Mouse (Mus musculus) midbrain, embryonic 11.5 days (tissue): ENCODE results near the gene Suco. TPM values are rescaled to one million over a fixed set of nuclear protein-coding genes. Genes with fewer than 3 reads are reported as not detected.

ENCODE experiments used
- ATAC-seq: fragments of 200-750 bp; cut with Nextera tagmentation; 2 replicates; pipeline ENCODE4 v1.8.0; 2017; ENCODE audit warnings: moderate TSS enrichment, moderate library complexity; ENCODE audit not compliant: low FRiP score
- DNase-seq: peaks from one replicate; pipeline ENCODE4 v3.0.0; 2015; ENCODE audit warnings: low spot score; ENCODE audit errors: missing footprints
- H3K27ac ChIP-seq: fragments of 300-500 bp; sonication (generic); 2 replicates; pipeline ENCODE4 v1.5.1; 2014; ENCODE audit warnings: low read depth, low read length
- H3K27me3 ChIP-seq: fragments of 300-500 bp; sonication (generic); 2 replicates; pipeline ENCODE4 v1.6.1; 2014; ENCODE audit warnings: mild to moderate bottlenecking, low read length, moderate library complexity, mixed read lengths; ENCODE audit not compliant: control insufficient read depth, insufficient read depth
- H3K36me3 ChIP-seq: fragments of 300-500 bp; sonication (generic); 2 replicates; pipeline ENCODE4 v1.6.1; 2014; ENCODE audit warnings: mild to moderate bottlenecking, low read length, moderate library complexity, mixed read lengths; ENCODE audit not compliant: control insufficient read depth, insufficient read depth
- H3K4me1 ChIP-seq: fragments of 300-500 bp; sonication (generic); 2 replicates; pipeline ENCODE4 v1.6.1; 2014; ENCODE audit warnings: low read length; ENCODE audit not compliant: control insufficient read depth, insufficient read depth
- H3K4me2 ChIP-seq: fragments of 300-500 bp; sonication (generic); 2 replicates; pipeline ENCODE4 v1.6.1; 2014; ENCODE audit warnings: mild to moderate bottlenecking, moderate library complexity
- H3K4me3 ChIP-seq: fragments of 300-500 bp; sonication (generic); 2 replicates; pipeline ENCODE4 v1.5.1; 2014; ENCODE audit warnings: low read depth, low read length
- H3K9ac ChIP-seq: fragments of 300-500 bp; sonication (generic); 2 replicates; pipeline ENCODE4 v1.6.1; 2014; ENCODE audit warnings: low read length
- H3K9me3 ChIP-seq: fragments of 300-500 bp; sonication (generic); 2 replicates; pipeline ENCODE4 v1.6.1; 2016; ENCODE audit warnings: low read length; ENCODE audit not compliant: control insufficient read depth
- WGBS: fragments of 180-500 bp; shearing (Covaris S2); extraction: QIAGEN DNeasy Blood & Tissue Kit; methylation state at CpG from one replicate; pipeline ENCODE4 v1.1.7; 2014; 5-methylcytosine and 5-hydroxymethylcytosine counted together
- polyA plus RNA-seq: library from polyadenylated mRNA; unstranded; fragments of >200 nt; fragmentation: Nextera tagmentation; extraction: Ambion mirVana; gene quantifications from 2 replicates; pipeline ENCODE4 v1.2.1, GENCODE M21; 2014

Gene Suco
- polyA plus RNA-seq, 1 experiment from 2014 or later: 27.1 TPM

GRCm38 (mm10) chr1:161799791-161800190, 76.7 kb downstream of the Suco start:
- no peaks in the 10 kb centered on the region for H3K9me3 ChIP-seq
- no peak overlapping the region for H3K4me3 ChIP-seq
- ATAC-seq (no peak), DNase-seq (no peak)
- H3K27ac ChIP-seq: no peak overlapping the region
- no peaks in the 10 kb centered on the region for H3K4me1 ChIP-seq
- no peaks in the 10 kb centered on the region for H3K36me3 ChIP-seq
- H3K27me3 ChIP-seq: no peaks in the 10 kb centered on the region
- no peak overlapping the region for H3K9ac ChIP-seq
- H3K4me2 ChIP-seq: no peak overlapping the region

GRCm38 (mm10) chr1:161798866-161799265, 77.6 kb downstream of the Suco start:
- Histone ChIP-seq H3K4me1 (no peaks in the 10 kb centered on the region), H3K27me3 (no peaks in the 10 kb centered on the region), H3K4me2 (no peak overlapping the region), H3K27ac (no peak overlapping the region), H3K4me3 (no peak overlapping the region), H3K9ac (no peak overlapping the region), H3K36me3 (no peaks in the 10 kb centered on the region), H3K9me3 (no peaks in the 10 kb centered on the region)
- ATAC-seq: no peak
- WGBS: 94% methylated on average over 3 of the region's 3 CpGs
- DNase-seq: no peak

- 86% methylated on average over 10 of the region's 10 CpGs for WGBS
- ATAC-seq (no peak), DNase-seq (no peak)
- Histone ChIP-seq H3K36me3 (no peaks in the 10 kb centered on the region), H3K9me3 (no peaks in the 10 kb centered on the region), H3K4me3 (no peak overlapping the region), H3K9ac (no peak overlapping the region), H3K27me3 (no peaks in the 10 kb centered on the region), H3K4me1 (no peaks in the 10 kb centered on the region), H3K27ac (no peak overlapping the region), H3K4me2 (no peak overlapping the region)
Observed at GRCm38 (mm10) chr1:161794447-161795211, 81.9 kb downstream of the Suco start.

GRCm38 (mm10) chr1:161793321-161793720, 83.2 kb downstream of the Suco start:
- Histone ChIP-seq H3K9ac (no peak overlapping the region), H3K27ac (no peak overlapping the region), H3K4me3 (no peak overlapping the region), H3K4me1 (no peaks in the 10 kb centered on the region), H3K4me2 (no peak overlapping the region), H3K36me3 (no peaks in the 10 kb centered on the region), H3K27me3 (no peaks in the 10 kb centered on the region), H3K9me3 (no peaks in the 10 kb centered on the region)
- ATAC-seq (no peak), DNase-seq (no peak)
- 85% methylated on average over 3 of the region's 3 CpGs for WGBS

GRCm38 (mm10) chr1:161792687-161792969, 83.9 kb downstream of the Suco start:
- DNase-seq (no peak), ATAC-seq (no peak)
- no peaks in the 10 kb centered on the region for H3K9me3 ChIP-seq
- no peak overlapping the region for H3K9ac ChIP-seq
- no peak overlapping the region for H3K4me3 ChIP-seq
- H3K27me3 ChIP-seq: no peaks in the 10 kb centered on the region
- no peak overlapping the region for H3K4me2 ChIP-seq
- H3K4me1 ChIP-seq: no peaks in the 10 kb centered on the region
- no peak overlapping the region for H3K27ac ChIP-seq
- 95% methylated on average over 4 of the region's 4 CpGs for WGBS
- H3K36me3 ChIP-seq: no peaks in the 10 kb centered on the region

GRCm38 (mm10) chr1:161791854-161792686, 84.4 kb downstream of the Suco start:
- no peak overlapping the region for H3K4me3 ChIP-seq
- H3K4me1 ChIP-seq: no peaks in the 10 kb centered on the region
- WGBS: 89% methylated on average over 8 of the region's 8 CpGs
- H3K27ac ChIP-seq: no peak overlapping the region
- H3K9ac ChIP-seq: no peak overlapping the region
- ATAC-seq: no peak
- no peaks in the 10 kb centered on the region for H3K27me3 ChIP-seq
- DNase-seq: no peak
- no peak overlapping the region for H3K4me2 ChIP-seq
- H3K9me3 ChIP-seq: no peaks in the 10 kb centered on the region
- no peaks in the 10 kb centered on the region for H3K36me3 ChIP-seq

GRCm38 (mm10) chr1:161788339-161788738, 88.1 kb downstream of the Suco start, which contains the start of gene Fasl:
TSS of gene Fasl (minus strand) at chr1:161788495.
- ATAC-seq (no peak), DNase-seq (no peak)
- H3K4me1 ChIP-seq: no peaks in the 10 kb centered on the region
- no peaks in the 10 kb centered on the region for H3K9me3 ChIP-seq
- H3K27ac ChIP-seq: no peak within 1 kb of the TSS
- H3K9ac ChIP-seq: no peak within 1 kb of the TSS
- no peaks in the 10 kb centered on the region for H3K27me3 ChIP-seq
- no peaks in the 10 kb centered on the region for H3K36me3 ChIP-seq
- 86% methylated on average over 9 of the region's 9 CpGs for WGBS
- no peak within 1 kb of the TSS for H3K4me3 ChIP-seq
- H3K4me2 ChIP-seq: no peak within 1 kb of the TSS

GRCm38 (mm10) chr1:161782725-161783124, 93.8 kb downstream of the Suco start:
- H3K4me3 ChIP-seq: no peak overlapping the region
- no peaks in the 10 kb centered on the region for H3K27me3 ChIP-seq
- H3K9ac ChIP-seq: no peak overlapping the region
- DNase-seq (no peak), ATAC-seq (no peak)
- 75% methylated on average over 2 of the region's 2 CpGs for WGBS
- no peaks in the 10 kb centered on the region for H3K4me1 ChIP-seq
- H3K36me3 ChIP-seq: no peaks in the 10 kb centered on the region
- no peak overlapping the region for H3K4me2 ChIP-seq
- no peaks in the 10 kb centered on the region for H3K9me3 ChIP-seq
- H3K27ac ChIP-seq: no peak overlapping the region

- H3K27me3 ChIP-seq: no peaks in the 10 kb centered on the region
- H3K4me1 ChIP-seq: no peaks in the 10 kb centered on the region
- no peaks in the 10 kb centered on the region for H3K9me3 ChIP-seq
- no peak overlapping the region for H3K4me2 ChIP-seq
- no peaks in the 10 kb centered on the region for H3K36me3 ChIP-seq
- ATAC-seq: no peak
- H3K4me3 ChIP-seq: no peak overlapping the region
- no peak overlapping the region for H3K27ac ChIP-seq
- 91% methylated on average over 5 of the region's 5 CpGs for WGBS
- no peak overlapping the region for H3K9ac ChIP-seq
- no peak for DNase-seq
Observed at GRCm38 (mm10) chr1:161781594-161781993, 94.9 kb downstream of the Suco start.
